Mouse (Mus musculus): Measurements from ENCODE around the gene Senp5. TPM values are rescaled to one million over a fixed set of nuclear protein-coding genes. Genes with fewer than 3 reads are reported as not detected.

The Senp5 gene
- polyA plus RNA-seq (2012; fragmentation: generic; extraction: Trizol) = 8.0 TPM

DNA sequence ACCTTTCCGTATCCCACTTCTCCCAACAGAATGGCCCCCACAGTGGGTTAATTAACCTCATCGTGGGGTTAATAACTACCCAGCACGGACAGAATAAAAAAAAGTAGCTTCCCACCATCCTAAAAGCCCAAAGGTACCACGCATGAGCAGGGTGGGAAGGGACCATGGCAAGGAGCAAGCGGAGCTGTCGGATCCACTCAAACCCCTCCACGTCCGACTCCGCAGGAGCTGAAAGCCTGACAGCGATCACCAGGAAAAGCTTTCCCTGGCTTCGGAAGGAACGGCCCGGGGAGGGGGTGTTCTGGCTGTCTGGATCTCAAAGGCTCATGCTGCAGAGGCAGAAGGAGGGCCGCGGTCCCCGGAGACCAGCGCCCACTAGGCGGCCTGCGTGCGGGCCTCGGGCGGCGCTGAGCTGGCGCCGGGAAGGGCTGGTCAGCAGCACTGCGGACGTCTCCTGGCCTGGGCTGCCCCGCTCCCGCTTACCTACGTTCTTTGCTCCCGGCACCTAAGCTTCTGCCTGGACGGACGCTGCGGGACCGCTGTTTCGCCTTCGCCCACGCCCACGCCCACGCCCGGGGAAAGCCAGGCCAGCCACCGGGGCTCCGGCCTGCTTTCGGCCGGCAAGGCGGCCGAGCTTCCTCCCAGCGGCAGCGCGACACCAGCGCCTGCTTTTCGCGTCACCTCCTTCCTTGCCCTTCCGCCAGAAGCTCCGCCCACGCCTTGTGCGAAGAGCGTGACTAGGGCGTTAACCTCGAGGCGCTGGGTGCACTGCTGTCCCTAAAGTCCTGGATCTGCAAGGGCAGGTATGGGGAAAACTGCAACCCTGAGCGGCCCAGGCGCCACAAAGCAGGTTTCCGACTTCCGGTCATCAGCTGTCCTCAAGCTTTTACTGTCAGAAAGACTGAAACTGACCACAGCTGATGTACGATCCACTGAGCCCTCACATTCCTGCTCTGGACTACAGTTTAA lies at the start of gene Senp5:
Senp5 (minus strand) TSS at position 779 of the 969 bp plus-strand sequence.
- Histone ChIP-seq H3ac (ENCODE audit: control insufficient read depth, insufficient read length) (peak within 1 kb of the TSS; percentile 77), H3K4me2 (ENCODE audit: low read depth) (peak within 1 kb of the TSS; percentile 95), H3K79me2 (ENCODE audit: control insufficient read depth, insufficient read depth) (peaks cover 57% of the 10 kb centered on the region), H3K4me3 (peak within 1 kb of the TSS; percentile 98), H3K36me3 (ENCODE audit: control insufficient read depth, insufficient read depth) (no peaks in the 10 kb centered on the region), H3K27me3 (ENCODE audit: control insufficient read depth, insufficient read depth, insufficient read length) (no peaks in the 10 kb centered on the region)
- no peak for TF ChIP-seq MYOD1 (IDR thresholded peaks at IDR 0.05; ENCODE audit: control insufficient read depth in 1 of 3, insufficient read length in 2 of 3, low read depth in 2 of 3)
- no peak for TF ChIP-seq USF1 (IDR thresholded peaks at IDR 0.05; ENCODE audit: low read depth)
- no peak for TF ChIP-seq E2F4 (IDR thresholded peaks at IDR 0.05; ENCODE audit: insufficient read depth)
- TF ChIP-seq CEBPB (IDR thresholded peaks at IDR 0.05; ENCODE audit: insufficient read depth, poor library complexity, severe bottlenecking) = no peak
- TF ChIP-seq REST (IDR thresholded peaks at IDR 0.05; ENCODE audit: insufficient read depth, insufficient read length) = peak; percentile 33
- no peak for TF ChIP-seq TCF12 (IDR thresholded peaks at IDR 0.05; ENCODE audit: insufficient read depth, poor library complexity, severe bottlenecking)
- TF ChIP-seq POLR2A (IDR thresholded peaks at IDR 0.05; ENCODE audit: insufficient read length, low read depth) = peak; percentile 92
- peak; percentile 85 for TF ChIP-seq MAX (IDR thresholded peaks at IDR 0.05; ENCODE audit: low read depth)
- peak; percentile 96 for TF ChIP-seq POLR2AphosphoS2 (IDR thresholded peaks at IDR 0.05; ENCODE audit: insufficient read length, low read depth)
- peak; percentile 73 for TF ChIP-seq SRF (IDR thresholded peaks at IDR 0.05; ENCODE audit: control insufficient read depth, insufficient read length, low read depth)
- TF ChIP-seq MYOG (IDR thresholded peaks at IDR 0.05; ENCODE audit: control insufficient read depth in 1 of 3, insufficient read depth in 1 of 3, insufficient read length in 2 of 3, low read depth in 2 of 3) = no peak
- no peak for TF ChIP-seq TCF3 (IDR thresholded peaks at IDR 0.05; ENCODE audit: insufficient read length, low read depth)

DNA sequence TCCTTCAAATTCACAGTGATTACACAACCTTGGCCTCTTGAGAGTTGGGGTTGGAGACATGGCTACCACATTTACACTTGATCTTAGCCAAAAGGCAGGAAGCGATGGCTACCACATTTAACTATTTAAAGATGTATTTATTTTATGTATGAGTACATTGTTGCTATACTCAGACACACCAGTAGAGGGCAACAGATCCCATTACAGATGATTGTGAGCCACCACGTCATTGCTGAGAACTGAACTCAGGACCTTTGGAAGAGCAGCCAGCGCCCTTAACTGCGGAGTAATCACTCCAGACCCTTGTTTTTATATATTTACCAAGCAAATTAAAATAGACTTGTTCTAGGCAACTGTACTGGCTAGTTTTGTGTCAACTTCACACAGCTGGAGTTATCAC lies 39.3 kb upstream of the Senp5 start:
- TF ChIP-seq POLR2AphosphoS2 (IDR thresholded peaks at IDR 0.05; ENCODE audit: insufficient read length, low read depth) = no peak
- TF ChIP-seq MYOD1 (IDR thresholded peaks at IDR 0.05; ENCODE audit: control insufficient read depth in 1 of 3, insufficient read length in 2 of 3, low read depth in 2 of 3) = no peak
- TF ChIP-seq MAX (IDR thresholded peaks at IDR 0.05; ENCODE audit: low read depth) = no peak
- no peak for TF ChIP-seq TCF12 (IDR thresholded peaks at IDR 0.05; ENCODE audit: insufficient read depth, poor library complexity, severe bottlenecking)
- no peak for TF ChIP-seq POLR2A (IDR thresholded peaks at IDR 0.05; ENCODE audit: insufficient read length, low read depth)
- no peak for TF ChIP-seq CEBPB (IDR thresholded peaks at IDR 0.05; ENCODE audit: insufficient read depth, poor library complexity, severe bottlenecking)
- TF ChIP-seq SRF (IDR thresholded peaks at IDR 0.05; ENCODE audit: control insufficient read depth, insufficient read length, low read depth) = no peak
- no peak for TF ChIP-seq TCF3 (IDR thresholded peaks at IDR 0.05; ENCODE audit: insufficient read length, low read depth)
- TF ChIP-seq USF1 (IDR thresholded peaks at IDR 0.05; ENCODE audit: low read depth) = no peak
- no peak for TF ChIP-seq MYOG (IDR thresholded peaks at IDR 0.05; ENCODE audit: control insufficient read depth in 1 of 3, insufficient read depth in 1 of 3, insufficient read length in 2 of 3, low read depth in 2 of 3)
- no peak for TF ChIP-seq REST (IDR thresholded peaks at IDR 0.05; ENCODE audit: insufficient read depth, insufficient read length)
- TF ChIP-seq E2F4 (IDR thresholded peaks at IDR 0.05; ENCODE audit: insufficient read depth) = no peak
- H3K4me3 ChIP-seq = no peak overlapping the region

DNA sequence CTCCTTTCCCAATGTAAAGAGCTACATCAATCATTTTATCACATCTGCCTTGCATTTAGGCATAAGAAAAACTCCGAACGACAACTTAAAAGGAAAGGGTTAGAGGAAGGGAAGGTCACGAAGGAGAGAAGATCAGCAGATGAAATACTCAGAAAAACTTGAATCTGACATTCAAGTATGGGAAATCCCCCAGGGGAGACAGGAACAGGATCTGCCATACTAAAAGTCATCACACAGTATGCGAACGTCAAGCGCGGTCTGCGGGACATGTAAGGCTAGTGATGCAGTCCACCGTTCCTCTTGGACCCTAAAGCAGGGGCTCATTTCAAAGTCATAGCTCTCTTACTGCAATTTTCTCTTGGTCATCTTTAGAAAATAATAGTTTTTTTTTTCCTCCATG lies 16.6 kb upstream of the Senp5 start:
- H3K27me3 ChIP-seq (ENCODE audit: control insufficient read depth, insufficient read depth, insufficient read length) = no peaks in the 10 kb centered on the region
- peaks cover 39% of the 10 kb centered on the region for H3K36me3 ChIP-seq (ENCODE audit: control insufficient read depth, insufficient read depth)

More for the DNA sequence above, 39.3 kb upstream of the Senp5 start:
- no peak overlapping the region for H3ac ChIP-seq (ENCODE audit: control insufficient read depth, insufficient read length)
- peaks cover 42% of the 10 kb centered on the region for H3K36me3 ChIP-seq (ENCODE audit: control insufficient read depth, insufficient read depth)
- H3K4me2 ChIP-seq (ENCODE audit: low read depth) = no peak overlapping the region
- H3K27me3 ChIP-seq (ENCODE audit: control insufficient read depth, insufficient read depth, insufficient read length) = no peaks in the 10 kb centered on the region
- no peaks in the 10 kb centered on the region for H3K79me2 ChIP-seq (ENCODE audit: control insufficient read depth, insufficient read depth)

GRCm38 (mm10) chr16:32010330-32010729 lies 7.2 kb upstream of the Senp5 start:
- Histone ChIP-seq H3K36me3 (ENCODE audit: control insufficient read depth, insufficient read depth) (peaks cover 6% of the 10 kb centered on the region), H3ac (ENCODE audit: control insufficient read depth, insufficient read length) (no peak overlapping the region), H3K4me3 (no peak overlapping the region), H3K79me2 (ENCODE audit: control insufficient read depth, insufficient read depth) (no peaks in the 10 kb centered on the region), H3K27me3 (ENCODE audit: control insufficient read depth, insufficient read depth, insufficient read length) (no peaks in the 10 kb centered on the region), H3K4me2 (ENCODE audit: low read depth) (no peak overlapping the region)
- TF ChIP-seq POLR2A (IDR thresholded peaks at IDR 0.05; ENCODE audit: insufficient read length, low read depth) (no peak), TCF3 (IDR thresholded peaks at IDR 0.05; ENCODE audit: insufficient read length, low read depth) (no peak), MYOD1 (IDR thresholded peaks at IDR 0.05; ENCODE audit: control insufficient read depth in 1 of 3, insufficient read length in 2 of 3, low read depth in 2 of 3) (no peak), POLR2AphosphoS2 (IDR thresholded peaks at IDR 0.05; ENCODE audit: insufficient read length, low read depth) (no peak), E2F4 (IDR thresholded peaks at IDR 0.05; ENCODE audit: insufficient read depth) (no peak), REST (IDR thresholded peaks at IDR 0.05; ENCODE audit: insufficient read depth, insufficient read length) (no peak), SRF (IDR thresholded peaks at IDR 0.05; ENCODE audit: control insufficient read depth, insufficient read length, low read depth) (no peak), MAX (IDR thresholded peaks at IDR 0.05; ENCODE audit: low read depth) (no peak), USF1 (IDR thresholded peaks at IDR 0.05; ENCODE audit: low read depth) (no peak), TCF12 (IDR thresholded peaks at IDR 0.05; ENCODE audit: insufficient read depth, poor library complexity, severe bottlenecking) (no peak), MYOG (IDR thresholded peaks at IDR 0.05; ENCODE audit: control insufficient read depth in 1 of 3, insufficient read depth in 1 of 3, insufficient read length in 2 of 3, low read depth in 2 of 3) (no peak), CEBPB (IDR thresholded peaks at IDR 0.05; ENCODE audit: insufficient read depth, poor library complexity, severe bottlenecking) (no peak)

More for the DNA sequence above, 16.6 kb upstream of the Senp5 start:
- no peaks in the 10 kb centered on the region for H3K79me2 ChIP-seq (ENCODE audit: control insufficient read depth, insufficient read depth)
- H3K4me3 ChIP-seq = no peak overlapping the region
- no peak overlapping the region for H3ac ChIP-seq (ENCODE audit: control insufficient read depth, insufficient read length)
- TF ChIP-seq SRF (IDR thresholded peaks at IDR 0.05; ENCODE audit: control insufficient read depth, insufficient read length, low read depth) = no peak
- TF ChIP-seq E2F4 (IDR thresholded peaks at IDR 0.05; ENCODE audit: insufficient read depth) = no peak
- no peak for TF ChIP-seq MAX (IDR thresholded peaks at IDR 0.05; ENCODE audit: low read depth)
- no peak for TF ChIP-seq TCF3 (IDR thresholded peaks at IDR 0.05; ENCODE audit: insufficient read length, low read depth)
- TF ChIP-seq POLR2A (IDR thresholded peaks at IDR 0.05; ENCODE audit: insufficient read length, low read depth) = no peak
- no peak for TF ChIP-seq MYOG (IDR thresholded peaks at IDR 0.05; ENCODE audit: control insufficient read depth in 1 of 3, insufficient read depth in 1 of 3, insufficient read length in 2 of 3, low read depth in 2 of 3)
- TF ChIP-seq REST (IDR thresholded peaks at IDR 0.05; ENCODE audit: insufficient read depth, insufficient read length) = no peak
- no peak for TF ChIP-seq CEBPB (IDR thresholded peaks at IDR 0.05; ENCODE audit: insufficient read depth, poor library complexity, severe bottlenecking)
- TF ChIP-seq USF1 (IDR thresholded peaks at IDR 0.05; ENCODE audit: low read depth) = no peak
- TF ChIP-seq TCF12 (IDR thresholded peaks at IDR 0.05; ENCODE audit: insufficient read depth, poor library complexity, severe bottlenecking) = no peak
- TF ChIP-seq MYOD1 (IDR thresholded peaks at IDR 0.05; ENCODE audit: control insufficient read depth in 1 of 3, insufficient read length in 2 of 3, low read depth in 2 of 3) = no peak
- TF ChIP-seq POLR2AphosphoS2 (IDR thresholded peaks at IDR 0.05; ENCODE audit: insufficient read length, low read depth) = no peak
- no peak overlapping the region for H3K4me2 ChIP-seq (ENCODE audit: low read depth)
